Mouse (Mus musculus): ENCODE measurements around the gene Tns2.
"Not testable (repeated sequence)": the region's sequence is repeated elsewhere in the genome, so short reads cannot be mapped to it uniquely, and the experiment has no call there.

Tns2 gene

GRCm38 (mm10) chr15:102100161-102100981 lies at the start of gene Tns2:
Tns2 (plus strand) TSS chr15:102100413.
- DNase-seq = peak; percentile 78 to 83

- DNase-seq = peak; percentile 62 to 75
Measured at GRCm38 (mm10) chr15:102051920-102052683, 48.1 kb upstream of the Tns2 start.

- no peak for DNase-seq
Measured at GRCm38 (mm10) chr15:102056495-102057174, 43.6 kb upstream of the Tns2 start.

GRCm38 (mm10) chr15:102065661-102066325 lies 34.4 kb upstream of the Tns2 start:
- peak; percentile 98 to 99 for DNase-seq

- no peak for DNase-seq
Measured at GRCm38 (mm10) chr15:102070476-102071467, 29.4 kb upstream of the Tns2 start.

GRCm38 (mm10) chr15:102072963-102073558 lies 27.2 kb upstream of the Tns2 start:
- no peak for DNase-seq

- DNase-seq = peak; percentile 100
Measured at GRCm38 (mm10) chr15:102073559-102074069, 26.6 kb upstream of the Tns2 start, which contains the start of gene Eif4b. Eif4b (plus strand) TSS chr15:102073773.

- DNase-seq = peak; percentile 86 to 88
Measured at GRCm38 (mm10) chr15:102074070-102074731, 26.0 kb upstream of the Tns2 start.

GRCm38 (mm10) chr15:102074876-102075585 lies 25.2 kb upstream of the Tns2 start:
- DNase-seq = no peak

- no peak for DNase-seq
Measured at GRCm38 (mm10) chr15:102077111-102077677, 23.0 kb upstream of the Tns2 start.

GRCm38 (mm10) chr15:102079221-102079620 lies 21.0 kb upstream of the Tns2 start:
- no peak for DNase-seq

GRCm38 (mm10) chr15:102079924-102080323 lies 20.3 kb upstream of the Tns2 start:
- not testable (repeated sequence) for DNase-seq

GRCm38 (mm10) chr15:102080429-102080828 lies 19.8 kb upstream of the Tns2 start:
- no peak for DNase-seq

- no peak for DNase-seq
Measured at GRCm38 (mm10) chr15:102082148-102082547, 18.1 kb upstream of the Tns2 start.

GRCm38 (mm10) chr15:102083028-102083427 lies 17.2 kb upstream of the Tns2 start:
- DNase-seq = no peak

GRCm38 (mm10) chr15:102089914-102090585 lies 10.2 kb upstream of the Tns2 start:
- no peak for DNase-seq

- DNase-seq = no peak
Measured at GRCm38 (mm10) chr15:102091063-102091679, 9.0 kb upstream of the Tns2 start.

GRCm38 (mm10) chr15:102091688-102092087 lies 8.5 kb upstream of the Tns2 start:
- no peak for DNase-seq
